Comparison of ENCODE assay signal across 20 mouse cellular contexts in the genomic region with DNA sequence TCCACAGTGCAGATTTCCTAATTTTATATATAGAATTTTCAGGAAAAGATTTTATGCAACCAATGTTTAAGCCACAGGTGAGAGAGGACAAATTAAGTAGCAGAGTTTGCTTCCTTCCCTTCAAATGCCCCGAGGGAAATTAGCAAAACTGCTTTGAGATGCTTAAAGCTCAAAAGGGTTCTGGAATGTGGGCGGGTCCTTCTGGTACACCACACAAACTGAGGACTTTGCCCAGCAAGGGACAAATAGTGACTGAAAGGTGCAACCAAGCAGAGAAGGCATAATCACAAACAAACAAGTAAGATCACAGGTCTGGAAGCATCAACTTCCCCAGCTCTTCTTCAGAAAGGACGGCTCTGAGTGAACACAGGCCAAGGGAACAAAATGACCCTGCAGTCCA.
DNase-seq lines count a peak whose midpoint lies in the region; ATAC-seq lines count a peak whose summit lies in the region.
"Had no signal": no experiment of that assay in that cellular context is flagged by ENCODE, and none has a peak within 500 bp of the region (broad histone marks: within the 10 kb centered on the region; RNA-seq: fewer than 3 reads in every experiment).

No protein-coding gene starts in this region.

- no peak overlapping the region for H3K4me2 ChIP-seq in kidney, embryonic 16.5 days (replicated peaks; ENCODE audit: low read depth, low read length)
- H3K4me2 ChIP-seq in hindbrain, embryonic 11.5 days (replicated peaks; ENCODE audit: low read depth, low read length), result no peak overlapping the region
- H3K4me2 ChIP-seq: forebrain, embryonic 15.5 days; hindbrain, embryonic 15.5 days; intestine, embryonic 15.5 days; limb, embryonic 12.5 days; liver, embryonic 13.5 days; midbrain, embryonic 11.5 days had no signal

- WGBS in kidney, embryonic 16.5 days, result 52% methylated on average over 3 of the region's 3 CpGs
- 45% methylated on average over 3 of the region's 3 CpGs for WGBS in hindbrain, embryonic 11.5 days

- no peak for ATAC-seq in kidney, embryonic 16.5 days (ENCODE audit: low FRiP score, low TSS enrichment)
- ATAC-seq in hindbrain, embryonic 11.5 days (ENCODE audit: low FRiP score), result no peak
- ATAC-seq: forebrain, embryonic 15.5 days; intestine, embryonic 15.5 days had no signal

- no peaks in the 10 kb centered on the region for H3K27me3 ChIP-seq in kidney, embryonic 16.5 days (ENCODE audit: insufficient read depth, low read length)
- H3K27me3 ChIP-seq in hindbrain, embryonic 11.5 days (ENCODE audit: control insufficient read depth, insufficient read depth, low read length), result no peaks in the 10 kb centered on the region
- H3K27me3 ChIP-seq: forebrain, embryonic 15.5 days; hindbrain, embryonic 15.5 days; intestine, embryonic 15.5 days; limb, embryonic 12.5 days; liver, embryonic 13.5 days had no signal

- no peak overlapping the region for H3K9ac ChIP-seq in kidney, embryonic 16.5 days (replicated peaks; ENCODE audit: low read length)
- H3K9ac ChIP-seq in hindbrain, embryonic 11.5 days (ENCODE audit: low read depth, low read length), result no peak overlapping the region
- H3K9ac ChIP-seq: forebrain, embryonic 15.5 days; hindbrain, embryonic 15.5 days; intestine, embryonic 15.5 days; limb, embryonic 12.5 days; liver, embryonic 13.5 days had no signal

- DNase-seq in kidney, adult 18-20 months, result peak; percentile 5
- peak; percentile 70 for DNase-seq in ZHBTc4 (ENCODE audit: low read depth, low spot score)
- peak; percentile 9 for DNase-seq in forelimb bud, embryonic 11.5 days (ENCODE audit: low read depth, low spot score)
- peak; percentile 1 for DNase-seq in yolk sac, embryonic 10.5 days (ENCODE audit: low spot score)
- no peak for DNase-seq in ovary, postnatal 10 days (ENCODE audit: low spot score)
- no peak for DNase-seq in hindbrain, embryonic 11.5 days (ENCODE audit: low spot score)
- DNase-seq: cerebellum, adult 8-10 months; gastrocnemius, postnatal 10 days; liver, embryonic 13.5 days; right cerebral cortex, postnatal 4 days had no signal

- H3K36me3 ChIP-seq in kidney, embryonic 16.5 days (ENCODE audit: insufficient read depth, low read length), result no peaks in the 10 kb centered on the region
- H3K36me3 ChIP-seq in hindbrain, embryonic 11.5 days (ENCODE audit: control insufficient read depth, insufficient read depth, low read length), result no peaks in the 10 kb centered on the region
- H3K36me3 ChIP-seq: forebrain, embryonic 15.5 days; hindbrain, embryonic 15.5 days; intestine, embryonic 15.5 days; limb, embryonic 12.5 days; liver, embryonic 13.5 days had no signal

- no peaks in the 10 kb centered on the region for H3K4me1 ChIP-seq in kidney, embryonic 16.5 days (ENCODE audit: insufficient read depth, low read length)
- H3K4me1 ChIP-seq in hindbrain, embryonic 11.5 days (replicated peaks; ENCODE audit: control insufficient read depth, insufficient read depth, low read length), result no peaks in the 10 kb centered on the region
- H3K4me1 ChIP-seq: forebrain, embryonic 15.5 days; hindbrain, embryonic 15.5 days; intestine, embryonic 15.5 days; limb, embryonic 12.5 days; liver, embryonic 13.5 days had no signal

- H3K4me3 ChIP-seq in kidney, embryonic 16.5 days (ENCODE audit: low read length), result no peak overlapping the region
- H3K4me3 ChIP-seq in hindbrain, embryonic 11.5 days (ENCODE audit: low read depth, low read length), result no peak overlapping the region
- H3K4me3 ChIP-seq: erythroblast, embryonic 14.5 days; forebrain, embryonic 15.5 days; heart, adult 2 months; hindbrain, embryonic 15.5 days; intestine, embryonic 15.5 days; limb, embryonic 12.5 days; liver, embryonic 13.5 days had no signal

- no peaks in the 10 kb centered on the region for H3K9me3 ChIP-seq in kidney, embryonic 16.5 days (ENCODE audit: low read length)
- no peaks in the 10 kb centered on the region for H3K9me3 ChIP-seq in hindbrain, embryonic 11.5 days (ENCODE audit: control insufficient read depth, low read length)
- H3K9me3 ChIP-seq: forebrain, embryonic 15.5 days; hindbrain, embryonic 15.5 days; intestine, embryonic 15.5 days; limb, embryonic 12.5 days; liver, embryonic 13.5 days had no signal

- H3K27ac ChIP-seq in kidney, embryonic 16.5 days (ENCODE audit: low read length), result no peak overlapping the region
- no peak overlapping the region for H3K27ac ChIP-seq in hindbrain, embryonic 11.5 days (ENCODE audit: low read depth, low read length)
- H3K27ac ChIP-seq: forebrain, embryonic 15.5 days; heart, adult 2 months; hindbrain, embryonic 15.5 days; intestine, embryonic 15.5 days; limb, embryonic 12.5 days; liver, embryonic 13.5 days; macrophage; stomach, postnatal 0 days had no signal

Comparison
In these comparisons a context has a peak if more than half of its experiments do, and no peak if none do; other contexts are left out.
1. DNase-seq: peak in kidney, adult 18-20 months (single experiment), ZHBTc4 (single experiment), forelimb bud, embryonic 11.5 days (single experiment) and yolk sac, embryonic 10.5 days (single experiment); none in ovary, postnatal 10 days (single experiment) and hindbrain, embryonic 11.5 days (single experiment).